Mouse (Mus musculus) E14TG2a.4 (cell line): Measurements from ENCODE around the gene Ccr7.

Experiments used
- CTCF ChIP-seq: conservative IDR thresholded peaks from 2 replicates; pipeline ENCODE4 v1.5.1; 2014; ENCODE audit warnings: low read length
- NANOG ChIP-seq: IDR thresholded peaks from 2 replicates; pipeline ENCODE4 v1.6.1; 2014; ENCODE audit warnings: borderline replicate concordance, low read length, mixed read lengths
- POU5F1 ChIP-seq: IDR thresholded peaks from 2 replicates; pipeline ENCODE4 v1.6.1; 2014; ENCODE audit warnings: low read length, borderline replicate concordance

GRCm38 (mm10) chr11:99134266-99135046 is 20.4 kb downstream of the Ccr7 start:
- TF ChIP-seq CTCF (no peak), NANOG (no peak), POU5F1 (no peak)
